Mouse (Mus musculus) kidney, postnatal 10 days (tissue): ENCODE results near the gene Gm5935.
"Not testable (repeated sequence)": the region's sequence is repeated elsewhere in the genome, so short reads cannot be mapped to it uniquely, and the experiment has no call there.

Experiments
- DNase-seq: peaks from one replicate; pipeline ENCODE4 v3.0.0; 2021; ENCODE audit warnings: mixed read lengths

Gene Gm5935

GRCm38 (mm10) chrX:24775064-24775463 is at the start of gene Gm5935:
TSS of gene Gm5935 (minus strand) at chrX:24775164.
- DNase-seq, result not testable (repeated sequence)
